Mouse (Mus musculus): ENCODE results near the gene Rab17.

DNA sequence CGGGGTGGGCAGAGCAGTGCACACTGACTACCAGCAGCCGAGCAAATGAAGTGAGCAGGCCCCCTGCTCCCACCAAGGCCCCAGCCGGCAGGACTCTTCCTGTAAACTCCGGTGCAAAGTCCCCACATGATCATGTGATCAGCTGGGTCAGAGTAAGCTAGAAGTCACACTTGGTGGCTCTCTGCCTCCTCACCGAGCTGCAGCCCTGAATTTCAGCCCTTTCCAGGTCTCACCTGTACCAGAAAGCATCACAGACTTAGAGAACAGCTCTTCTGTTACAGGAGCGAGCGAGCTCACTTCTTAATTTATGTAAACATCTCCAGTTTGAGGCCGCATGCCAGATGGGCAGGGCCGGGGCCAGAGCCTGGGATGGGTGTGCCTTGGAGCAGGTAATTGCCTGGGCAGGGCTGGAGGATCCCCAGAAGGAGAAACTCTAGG lies at the start of gene Rab17:
- TF ChIP-seq USF1 (IDR thresholded peaks at IDR 0.05; ENCODE audit: low read depth, low read length) (no peak), CTCF (IDR thresholded peaks at IDR 0.05 in 2 of 3, conservative IDR thresholded peaks at IDR 0.05 in 1 of 3; ENCODE audit: control insufficient read depth in 1 of 3, insufficient read depth in 1 of 3, low read depth in 2 of 3, low read length in 3 of 3, poor library complexity in 1 of 3, severe bottlenecking in 1 of 3) (no peak), GATA1 (IDR thresholded peaks at IDR 0.05; ENCODE audit: low read depth, low read length) (no peak), NELFE (IDR thresholded peaks at IDR 0.05; ENCODE audit: low read depth, low read length) (no peak), POLR2A (IDR thresholded peaks at IDR 0.05; ENCODE audit: control insufficient read depth in 1 of 2, insufficient read depth in 1 of 2, low read depth in 1 of 2, low read length in 2 of 2, poor library complexity in 1 of 2) (no peak), ZC3H11A (IDR thresholded peaks at IDR 0.05; ENCODE audit: low read depth, low read length) (no peak), BHLHE40 (IDR thresholded peaks at IDR 0.05; ENCODE audit: borderline replicate concordance, low read depth, low read length) (no peak), JUND (IDR thresholded peaks at IDR 0.05; ENCODE audit: low read depth, low read length) (no peak), RCOR1 (IDR thresholded peaks at IDR 0.05; ENCODE audit: low read depth, low read length) (no peak), GABPA (IDR thresholded peaks at IDR 0.05; ENCODE audit: low read depth, low read length) (no peak)

Data from MEL (cell line).